Mouse (Mus musculus) natural killer cell, adult 2 months (primary cell): ENCODE results near the gene Dhx38.

Source experiments
- DNase-seq, 2 experiments: peaks; one replicate each; pipeline ENCODE4 v3.0.0; 2022; ENCODE audit warnings: low spot score in 2 of 2

Gene Dhx38

GRCm38 (mm10) chr8:109551663-109552062 lies 14.0 kb downstream of the Dhx38 start:
- no peak for DNase-seq

- no peak for DNase-seq
Observed at GRCm38 (mm10) chr8:109544049-109544448, 21.6 kb downstream of the Dhx38 start.

- DNase-seq, result no peak
Observed at GRCm38 (mm10) chr8:109542748-109543519, 22.7 kb downstream of the Dhx38 start.

GRCm38 (mm10) chr8:109542165-109542564 lies 23.5 kb downstream of the Dhx38 start:
- no peak for DNase-seq

- DNase-seq, result peak; percentile 27 to 58
Observed at GRCm38 (mm10) chr8:109536703-109537102, 29.0 kb downstream of the Dhx38 start.

- DNase-seq, result peak in 1 of 2 experiments; percentile 21
Observed at GRCm38 (mm10) chr8:109535140-109535990, 30.3 kb downstream of the Dhx38 start.

GRCm38 (mm10) chr8:109524008-109524407 lies 41.7 kb downstream of the Dhx38 start:
- no peak for DNase-seq

GRCm38 (mm10) chr8:109505560-109505959 lies 60.1 kb downstream of the Dhx38 start:
- DNase-seq, result no peak

- DNase-seq, result no peak
Observed at GRCm38 (mm10) chr8:109503566-109503965, 62.1 kb downstream of the Dhx38 start.

GRCm38 (mm10) chr8:109499009-109499717 lies 66.5 kb downstream of the Dhx38 start:
- no peak for DNase-seq
